Mouse (Mus musculus): ENCODE measurements around the gene Arhgef28.

DNA sequence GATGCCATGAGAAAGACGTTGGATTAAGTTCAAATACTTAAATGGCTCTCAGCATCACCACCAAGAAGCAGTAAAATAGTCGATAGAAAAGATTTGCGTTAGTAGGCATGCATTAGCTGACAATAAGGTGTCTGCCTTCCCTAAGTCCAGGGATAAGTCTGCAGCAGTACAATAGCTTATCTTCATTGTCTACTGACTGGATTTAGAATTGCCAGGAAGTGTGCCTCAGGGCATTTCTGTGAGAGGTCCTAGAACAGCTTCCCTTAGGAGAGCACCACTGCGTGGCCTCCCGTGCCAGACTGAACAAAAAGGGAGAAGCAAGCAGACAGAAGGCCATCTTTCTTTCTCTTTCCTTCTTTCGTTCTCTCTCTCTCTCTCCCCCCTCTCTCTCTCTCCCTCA is 252.2 kb downstream of the Arhgef28 start:
- TF ChIP-seq POLR2A (IDR thresholded peaks at IDR 0.05; ENCODE audit: low read depth, low read length), result no peak
- TF ChIP-seq CTCF (IDR thresholded peaks at IDR 0.05; ENCODE audit: extremely low read depth, insufficient read length, insufficient replicate concordance, low read depth, low read length), result no peak
